Comparison of ENCODE assay signal across 14 mouse cellular contexts in the genomic region with DNA sequence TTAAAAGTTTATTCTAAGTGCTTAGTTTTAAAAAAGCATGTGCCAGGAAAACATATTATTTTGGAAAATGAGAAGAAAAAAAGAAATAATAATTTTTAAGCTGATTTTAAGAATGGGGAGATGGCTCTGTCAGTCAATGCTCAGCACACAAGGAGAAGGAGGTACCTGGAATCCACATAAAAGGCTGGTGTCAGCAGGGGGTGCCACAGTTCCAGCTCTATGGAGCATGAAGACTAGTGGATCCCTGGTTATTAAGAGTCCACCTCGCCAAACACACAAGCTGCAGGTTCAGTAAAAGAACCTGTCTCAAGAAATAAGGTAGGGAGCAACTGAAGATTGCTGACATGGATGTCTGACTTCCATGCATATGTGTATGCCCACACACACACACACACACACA.
DNase-seq lines count a peak whose midpoint lies in the region; ATAC-seq and TF ChIP-seq lines count a peak whose summit lies in the region.
"Had no signal": no experiment of that assay in that cellular context is flagged by ENCODE, and none has a peak within 500 bp of the region (broad histone marks: within the 10 kb centered on the region; RNA-seq: fewer than 3 reads in every experiment).

No protein-coding gene starts in this region.

- H3K4me3 ChIP-seq in heart, embryonic 11.5 days (ENCODE audit: low read depth, low read length), result no peak overlapping the region
- no peak overlapping the region for H3K4me3 ChIP-seq in lung, adult 2 months (replicated peaks; ENCODE audit: extremely low read depth, low read depth, low read length)
- no peak overlapping the region for H3K4me3 ChIP-seq in cortical plate, adult 2 months (ENCODE audit: insufficient read depth, low read length)
- no peak overlapping the region for H3K4me3 ChIP-seq in kidney, postnatal 0 days (replicated peaks; ENCODE audit: low read depth, low read length)
- H3K4me3 ChIP-seq: embryonic facial prominence, embryonic 10.5 days; heart, embryonic 15.5 days; liver, embryonic 13.5 days; midbrain, embryonic 10.5 days had no signal

- TF ChIP-seq CTCF in lung, adult 2 months (IDR thresholded peaks at IDR 0.05; ENCODE audit: insufficient read depth, low read length), result 0 out of 2 replicates have a peak, but pooled peaks have one; percentile 4
- peak; percentile 47 for TF ChIP-seq CTCF in cortical plate, adult 2 months (IDR thresholded peaks at IDR 0.05; ENCODE audit: extremely low read depth, insufficient read depth, low read length)
- peak; percentile 50 for TF ChIP-seq CTCF in kidney, postnatal 0 days (IDR thresholded peaks at IDR 0.05; ENCODE audit: low read depth)

- no peaks in the 10 kb centered on the region for H3K4me1 ChIP-seq in heart, embryonic 11.5 days (ENCODE audit: control insufficient read depth, insufficient read depth, low read length)
- H3K4me1 ChIP-seq in lung, adult 2 months (ENCODE audit: control insufficient read depth, insufficient read depth, low read length), result no peaks in the 10 kb centered on the region
- H3K4me1 ChIP-seq in cortical plate, adult 2 months (ENCODE audit: control insufficient read depth, insufficient read depth, low read length), result peaks cover 4% of the 10 kb centered on the region
- H3K4me1 ChIP-seq in kidney, postnatal 0 days (replicated peaks; ENCODE audit: insufficient read depth, low read length), result no peaks in the 10 kb centered on the region
- H3K4me1 ChIP-seq: embryonic facial prominence, embryonic 10.5 days; heart, embryonic 15.5 days; liver, embryonic 13.5 days; midbrain, embryonic 10.5 days had no signal

- H3K27ac ChIP-seq in heart, embryonic 11.5 days (ENCODE audit: low read depth, low read length), result no peak overlapping the region
- no peak overlapping the region for H3K27ac ChIP-seq in cortical plate, adult 2 months (ENCODE audit: insufficient read depth, low read length)
- H3K27ac ChIP-seq in kidney, postnatal 0 days, result no peak overlapping the region
- H3K27ac ChIP-seq: embryonic facial prominence, embryonic 10.5 days; heart, embryonic 15.5 days; liver, embryonic 13.5 days; midbrain, embryonic 10.5 days had no signal

- no peak overlapping the region for H3K9ac ChIP-seq in heart, embryonic 11.5 days (ENCODE audit: low read depth, low read length)
- no peak overlapping the region for H3K9ac ChIP-seq in kidney, postnatal 0 days (ENCODE audit: low read depth, low read length)
- H3K9ac ChIP-seq: heart, embryonic 15.5 days; liver, embryonic 13.5 days had no signal

- TF ChIP-seq POLR2A in lung, adult 2 months (IDR thresholded peaks at IDR 0.05; ENCODE audit: borderline replicate concordance, extremely low read depth, low read depth, low read length), result no peak
- no peak for TF ChIP-seq POLR2A in cortical plate, adult 2 months (IDR thresholded peaks at IDR 0.05; ENCODE audit: extremely low read depth, insufficient read depth, low read length)

- H3K4me2 ChIP-seq in heart, embryonic 11.5 days, result no peak overlapping the region
- no peak overlapping the region for H3K4me2 ChIP-seq in kidney, postnatal 0 days (ENCODE audit: low read length)
- H3K4me2 ChIP-seq: heart, embryonic 15.5 days; liver, embryonic 13.5 days had no signal

- peak; percentile 79 for DNase-seq in heart, adult 11 months
- no peak for DNase-seq in lung, adult 2 months
- no peak for DNase-seq in lung, adult 18-20 months
- no peak for DNase-seq in kidney, postnatal 0 days (ENCODE audit: low spot score)
- no peak for DNase-seq in retina, embryonic 14.5 days (ENCODE audit: low spot score)
- DNase-seq in gastrocnemius, postnatal 36 days, result no peak
- DNase-seq: liver, embryonic 13.5 days; thymus, postnatal 4 days had no signal

- 62% methylated on average over 1 of the region's 1 CpGs for WGBS in heart, embryonic 11.5 days (ENCODE audit: insufficient replicate concordance)
- 74% methylated on average over 1 of the region's 1 CpGs for WGBS in lung, adult 2 months
- 18% methylated on average over 1 of the region's 1 CpGs for WGBS in kidney, postnatal 0 days

- no peaks in the 10 kb centered on the region; the same call in 1 of the 2 replicates for H3K27me3 ChIP-seq in heart, embryonic 11.5 days (ENCODE audit: control insufficient read depth, insufficient read depth, low read length)
- no peaks in the 10 kb centered on the region for H3K27me3 ChIP-seq in kidney, postnatal 0 days (ENCODE audit: insufficient read depth, low read length)
- H3K27me3 ChIP-seq: heart, embryonic 15.5 days; liver, embryonic 13.5 days had no signal

- ATAC-seq in heart, embryonic 11.5 days (replicated peaks; ENCODE audit: insufficient number of reproducible peaks, low FRiP score, low TSS enrichment), result no peak
- no peak for ATAC-seq in kidney, postnatal 0 days (replicated peaks; ENCODE audit: low FRiP score, low read depth)
- ATAC-seq: intestine, embryonic 16.5 days had no signal

- intact Hi-C loops in gastrocnemius, postnatal 36 days (cut with DNase I), result no loop called here

- no peaks in the 10 kb centered on the region for H3K9me3 ChIP-seq in heart, embryonic 11.5 days (replicated peaks; ENCODE audit: control insufficient read depth, low read length)
- H3K9me3 ChIP-seq in kidney, postnatal 0 days (replicated peaks; ENCODE audit: low read length), result no peaks in the 10 kb centered on the region
- H3K9me3 ChIP-seq: embryonic facial prominence, embryonic 10.5 days; heart, embryonic 15.5 days; liver, embryonic 13.5 days; midbrain, embryonic 10.5 days had no signal

- H3K36me3 ChIP-seq in heart, embryonic 11.5 days (ENCODE audit: control insufficient read depth, insufficient read depth, low read length), result no peaks in the 10 kb centered on the region
- no peaks in the 10 kb centered on the region for H3K36me3 ChIP-seq in kidney, postnatal 0 days (ENCODE audit: insufficient read depth, low read length)
- H3K36me3 ChIP-seq: embryonic facial prominence, embryonic 10.5 days; heart, embryonic 15.5 days; liver, embryonic 13.5 days; midbrain, embryonic 10.5 days had no signal
